Mouse (Mus musculus): ENCODE results near the gene Swi5.

Gene Swi5

GRCm38 (mm10) chr2:32260635-32261034 is 27.2 kb downstream of the Swi5 start:
- no peak for DNase-seq (ENCODE audit: inconsistent ontology term)

- peak; percentile 90 for DNase-seq (ENCODE audit: inconsistent ontology term)
Measured at GRCm38 (mm10) chr2:32259657-32260417, 28.0 kb downstream of the Swi5 start, which contains the start of gene Uck1. Gene Uck1 (minus strand): TSS chr2:32260159.

- DNase-seq (ENCODE audit: inconsistent ontology term): peak; percentile 14
Measured at GRCm38 (mm10) chr2:32258887-32259533, 28.9 kb downstream of the Swi5 start.

- no peak for DNase-seq (ENCODE audit: inconsistent ontology term)
Measured at GRCm38 (mm10) chr2:32256273-32256672, 31.6 kb downstream of the Swi5 start.

- DNase-seq (ENCODE audit: inconsistent ontology term): no peak
Measured at GRCm38 (mm10) chr2:32254563-32254962, 33.3 kb downstream of the Swi5 start.

- no peak for DNase-seq (ENCODE audit: inconsistent ontology term)
Measured at GRCm38 (mm10) chr2:32253352-32253751, 34.5 kb downstream of the Swi5 start.

GRCm38 (mm10) chr2:32252658-32253057 is 35.2 kb downstream of the Swi5 start:
- no peak for DNase-seq (ENCODE audit: inconsistent ontology term)

- DNase-seq (ENCODE audit: inconsistent ontology term): no peak
Measured at GRCm38 (mm10) chr2:32251791-32252527, 35.9 kb downstream of the Swi5 start.

- no peak for DNase-seq (ENCODE audit: inconsistent ontology term)
Measured at GRCm38 (mm10) chr2:32248377-32249361, 39.2 kb downstream of the Swi5 start.

- DNase-seq (ENCODE audit: inconsistent ontology term): no peak
Measured at GRCm38 (mm10) chr2:32246741-32247140, 41.1 kb downstream of the Swi5 start.

- no peak for DNase-seq (ENCODE audit: inconsistent ontology term)
Measured at GRCm38 (mm10) chr2:32242986-32243385, 44.9 kb downstream of the Swi5 start.

GRCm38 (mm10) chr2:32240591-32240990 is 47.3 kb downstream of the Swi5 start:
- no peak for DNase-seq (ENCODE audit: inconsistent ontology term)

GRCm38 (mm10) chr2:32238708-32239435 is 49.0 kb downstream of the Swi5 start:
- no peak for DNase-seq (ENCODE audit: inconsistent ontology term)

GRCm38 (mm10) chr2:32237571-32237970 is 50.3 kb downstream of the Swi5 start:
- DNase-seq (ENCODE audit: inconsistent ontology term): no peak

- DNase-seq (ENCODE audit: inconsistent ontology term): peak; percentile 78
Measured at GRCm38 (mm10) chr2:32236760-32237487, 51.0 kb downstream of the Swi5 start.

- peak; percentile 95 for DNase-seq (ENCODE audit: inconsistent ontology term)
Measured at GRCm38 (mm10) chr2:32235886-32236759, 51.8 kb downstream of the Swi5 start, which contains the start of gene Pomt1. Gene Pomt1 (plus strand): TSS chr2:32236590.

- DNase-seq (ENCODE audit: inconsistent ontology term): peak; percentile 4
Measured at GRCm38 (mm10) chr2:32235433-32235832, 52.4 kb downstream of the Swi5 start.

All from Muller cell, postnatal 12 days (primary cell).